Mouse (Mus musculus): Measurements from ENCODE around the gene Parn.
"Not testable (repeated sequence)": the region's sequence is repeated elsewhere in the genome, so short reads cannot be mapped to it uniquely, and the experiment has no call there.

Parn gene

GRCm38 (mm10) chr16:13667878-13668343 is at the start of gene Parn:
TSS of gene Parn (minus strand) at chr16:13668170.
- peak; percentile 95 for DNase-seq

GRCm38 (mm10) chr16:13716821-13717553 is 49.0 kb upstream of the Parn start:
- no peak for DNase-seq

- DNase-seq, result no peak
Observed at GRCm38 (mm10) chr16:13714910-13715309, 46.9 kb upstream of the Parn start.

GRCm38 (mm10) chr16:13704676-13705075 is 36.7 kb upstream of the Parn start:
- no peak for DNase-seq

- peak; percentile 8 to 18 for DNase-seq
Observed at GRCm38 (mm10) chr16:13702184-13702583, 34.2 kb upstream of the Parn start.

- no peak for DNase-seq
Observed at GRCm38 (mm10) chr16:13698998-13699397, 31.0 kb upstream of the Parn start.

- DNase-seq, result no peak
Observed at GRCm38 (mm10) chr16:13678601-13679319, 10.8 kb upstream of the Parn start.

- no peak for DNase-seq
Observed at GRCm38 (mm10) chr16:13674511-13674910, 6.5 kb upstream of the Parn start.

GRCm38 (mm10) chr16:13673114-13673513 is 5.1 kb upstream of the Parn start:
- no peak for DNase-seq

GRCm38 (mm10) chr16:13672386-13672898 is 4.5 kb upstream of the Parn start:
- DNase-seq, result peak; percentile 53 to 60

GRCm38 (mm10) chr16:13671685-13672385 is 3.9 kb upstream of the Parn start, which contains the start of the genes Bfar and 3110001I22Rik:
TSS of gene Bfar (plus strand) at chr16:13671858.
TSS of gene 3110001I22Rik (plus strand) at chr16:13671929.
- peak; percentile 92 for DNase-seq

- DNase-seq, result not testable (repeated sequence)
Observed at GRCm38 (mm10) chr16:13670896-13671295, 2.9 kb upstream of the Parn start.

- DNase-seq, result no peak
Observed at GRCm38 (mm10) chr16:13669282-13669681, 1.3 kb upstream of the Parn start.

- DNase-seq, result peak; percentile 17 to 26
Observed at GRCm38 (mm10) chr16:13668402-13669108, 585 bp upstream of the Parn start.

GRCm38 (mm10) chr16:13660736-13661135 is 7.2 kb downstream of the Parn start:
- DNase-seq, result no peak

GRCm38 (mm10) chr16:13658886-13659285 is 9.1 kb downstream of the Parn start:
- DNase-seq, result no peak

- no peak for DNase-seq
Observed at GRCm38 (mm10) chr16:13645930-13646329, 22.0 kb downstream of the Parn start.

GRCm38 (mm10) chr16:13644474-13644873 is 23.5 kb downstream of the Parn start:
- no peak for DNase-seq

- DNase-seq, result no peak
Observed at GRCm38 (mm10) chr16:13640064-13640463, 27.9 kb downstream of the Parn start.

- DNase-seq, result no peak
Observed at GRCm38 (mm10) chr16:13639508-13639907, 28.5 kb downstream of the Parn start.

- DNase-seq, result not testable (repeated sequence)
Observed at GRCm38 (mm10) chr16:13638198-13638597, 29.8 kb downstream of the Parn start.

- peak; percentile 3 to 9 for DNase-seq
Observed at GRCm38 (mm10) chr16:13628345-13628744, 39.6 kb downstream of the Parn start.
